Mouse (Mus musculus) adrenal gland, postnatal 10 days (tissue): Measurements from ENCODE around the gene Pls3. TPM values are rescaled to one million over a fixed set of nuclear protein-coding genes. Genes with fewer than 3 reads are reported as not detected.
"Not testable (repeated sequence)": the region's sequence is repeated elsewhere in the genome, so short reads cannot be mapped to it uniquely, and the experiment has no call there.

Source experiments
- DNase-seq: peaks from one replicate; pipeline ENCODE4 v3.0.0; 2021; ENCODE audit warnings: mixed read lengths
- total RNA-seq, 2 experiments: library from RNA; stranded (reverse); gene quantifications; 2 replicates each; pipeline ENCODE4 v1.2.3; 2021

Gene Pls3
- total RNA-seq, 2 experiments from 2014 or later: 56.4 to 61.6 TPM

- DNase-seq: no peak
Measured at GRCm38 (mm10) chrX:75777461-75777860, 97.5 kb downstream of the Pls3 start.

- DNase-seq: no peak
Measured at GRCm38 (mm10) chrX:75764794-75765328, 110.1 kb downstream of the Pls3 start.

- peak; percentile 72 for DNase-seq
Measured at GRCm38 (mm10) chrX:75764135-75764793, 110.7 kb downstream of the Pls3 start.

GRCm38 (mm10) chrX:75759461-75759860, 115.5 kb downstream of the Pls3 start:
- not testable (repeated sequence) for DNase-seq

- not testable (repeated sequence) for DNase-seq
Measured at GRCm38 (mm10) chrX:75759036-75759435, 115.9 kb downstream of the Pls3 start.

- not testable (repeated sequence) for DNase-seq
Measured at GRCm38 (mm10) chrX:75757966-75758365, 117.0 kb downstream of the Pls3 start.

- not testable (repeated sequence) for DNase-seq
Measured at GRCm38 (mm10) chrX:75754531-75754930, 120.5 kb downstream of the Pls3 start.

- not testable (repeated sequence) for DNase-seq
Measured at GRCm38 (mm10) chrX:75750126-75750725, 124.8 kb downstream of the Pls3 start.

GRCm38 (mm10) chrX:75749312-75749711, 125.7 kb downstream of the Pls3 start:
- DNase-seq: not testable (repeated sequence)

- DNase-seq: not testable (repeated sequence)
Measured at GRCm38 (mm10) chrX:75744466-75744865, 130.5 kb downstream of the Pls3 start.

- not testable (repeated sequence) for DNase-seq
Measured at GRCm38 (mm10) chrX:75739464-75739863, 135.5 kb downstream of the Pls3 start.
